Mouse (Mus musculus) embryo, embryonic 9.5 days (tissue): Measurements from ENCODE around the gene Prl8a9.

ENCODE experiments used
- DNase-seq: peaks from one replicate; pipeline ENCODE4 v3.0.0-alpha.2; 2017; ENCODE audit errors: extremely low spot score

Prl8a9 gene

DNA sequence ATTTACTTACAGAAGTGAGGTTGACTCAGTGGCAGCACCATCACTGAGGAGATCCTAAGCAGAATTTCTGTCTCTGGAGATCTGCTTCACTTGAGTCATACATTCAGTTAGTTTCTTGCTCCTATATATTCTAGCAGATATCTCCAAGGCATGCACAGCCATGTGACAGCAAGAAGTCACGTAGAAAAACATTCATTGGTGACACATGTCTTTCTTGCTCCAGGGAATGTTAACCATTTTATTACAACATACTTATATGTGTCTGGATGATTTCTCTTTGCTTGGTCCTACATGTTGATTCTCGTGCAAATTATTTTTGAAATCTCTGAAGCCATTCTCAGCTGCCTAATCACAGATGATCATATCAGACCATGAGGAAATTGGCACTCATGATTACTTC lies at the start of gene Prl8a9:
Prl8a9 (minus strand) TSS at position 101 of the 400 bp plus-strand sequence.
- DNase-seq = no peak

DNA sequence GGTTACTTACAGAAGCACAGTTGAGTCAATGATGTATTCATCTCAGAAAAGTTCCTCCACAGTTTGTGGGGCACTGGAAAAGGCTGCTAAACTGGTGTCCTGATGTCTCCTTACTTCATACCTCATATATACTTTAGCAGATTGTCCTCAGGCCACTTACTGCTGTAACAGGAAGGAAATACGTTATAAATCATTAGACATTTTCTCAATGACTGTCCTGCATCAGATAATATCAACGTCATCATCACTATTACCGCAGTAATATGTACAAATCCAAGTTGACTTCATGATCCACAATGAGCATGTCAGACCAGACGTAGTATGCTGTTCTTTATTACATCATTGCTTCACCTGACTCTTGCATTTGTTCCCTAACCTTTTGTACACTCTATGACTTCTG lies 46.1 kb upstream of the Prl8a9 start, which contains the start of gene Prl7b1:
Prl7b1 (minus strand) TSS at position 101 of the 400 bp plus-strand sequence.
- DNase-seq = no peak

DNA sequence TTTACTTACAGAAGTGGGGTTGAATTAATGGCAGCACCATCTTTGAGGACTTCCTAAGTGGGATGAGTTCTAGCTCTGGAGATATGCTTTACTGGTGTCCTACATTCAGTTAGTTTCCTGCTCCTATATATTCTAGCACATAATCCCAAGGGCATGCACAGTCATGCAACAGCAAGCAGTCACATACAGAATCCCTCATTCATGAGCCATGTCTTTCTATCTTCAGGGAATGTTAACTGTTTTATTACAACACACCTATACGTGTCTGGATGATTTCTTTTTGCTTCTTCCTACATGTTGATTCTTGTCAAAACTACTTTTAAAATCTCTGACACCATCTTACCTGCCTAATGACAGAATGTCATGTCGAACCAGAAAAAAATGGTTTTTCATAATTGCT lies 17.7 kb upstream of the Prl8a9 start, which contains the start of gene Prl8a1:
Prl8a1 (minus strand) TSS at position 101 of the 400 bp plus-strand sequence.
- DNase-seq = no peak

DNA sequence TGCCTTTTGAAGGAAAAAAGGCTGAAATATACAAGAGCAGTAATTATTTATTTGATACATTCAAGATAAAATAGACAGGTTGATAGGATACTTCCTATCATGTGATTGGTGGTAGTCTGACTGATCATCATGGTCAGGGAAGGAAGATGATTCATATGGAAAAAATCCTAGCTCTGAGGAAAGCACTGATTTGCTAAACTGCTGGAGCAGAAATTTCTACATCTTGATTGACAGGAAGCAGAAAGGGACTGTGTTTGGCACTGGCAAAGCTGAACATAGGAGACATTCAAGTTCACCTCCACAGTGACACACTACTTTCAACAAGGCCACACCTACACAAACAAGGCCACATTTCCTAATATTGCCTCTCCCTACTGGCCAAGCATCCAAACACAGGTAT lies 11.1 kb downstream of the Prl8a9 start:
- DNase-seq = no peak

DNA sequence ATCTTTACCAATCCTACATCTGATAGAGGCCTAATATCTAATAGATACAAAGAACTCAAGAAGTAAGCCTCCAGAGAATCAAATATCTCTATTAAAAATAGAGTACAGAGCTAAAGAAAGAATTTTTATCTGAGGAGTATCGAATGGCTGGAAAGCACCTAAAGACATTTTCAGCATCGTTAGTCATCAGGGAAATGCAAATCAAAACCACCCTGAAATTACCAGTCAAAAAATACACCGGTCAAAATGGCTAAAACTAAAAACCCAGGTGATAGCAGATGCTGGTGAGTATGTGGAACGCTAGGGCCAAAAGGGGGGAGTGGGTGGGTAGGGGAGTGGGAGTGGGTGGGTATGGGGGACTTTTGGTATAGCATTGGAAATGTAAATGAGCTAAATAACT lies 41.2 kb downstream of the Prl8a9 start:
- no peak for DNase-seq

DNA sequence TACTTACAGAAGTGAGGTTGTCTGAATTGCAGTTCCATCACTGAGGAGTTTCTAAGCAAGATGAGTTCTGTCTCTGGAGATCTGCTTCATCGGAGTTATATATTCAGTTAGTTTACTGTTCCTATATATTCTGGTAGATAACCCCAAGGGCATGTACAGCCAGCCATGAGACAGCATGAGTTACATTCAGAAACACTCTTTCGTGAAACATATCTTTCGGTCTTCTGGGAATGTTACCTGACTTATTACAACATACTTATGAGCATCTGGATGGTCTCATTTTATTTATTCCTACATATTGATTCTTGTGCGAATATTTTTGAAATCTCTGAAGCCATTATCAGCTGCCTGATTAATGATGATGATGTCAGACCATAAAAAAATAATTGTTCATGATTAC lies 51.3 kb downstream of the Prl8a9 start, which contains the start of gene Prl8a8:
Prl8a8 (minus strand) TSS at position 101 of the 400 bp plus-strand sequence.
- no peak for DNase-seq
